Mouse (Mus musculus): ENCODE measurements around the gene Fam174b.

- TF ChIP-seq CTCF (IDR thresholded peaks at IDR 0.05) (no peak), EP300 (IDR thresholded peaks at IDR 0.05) (no peak)
Observed at GRCm38 (mm10) chr7:73774781-73775180, 34.7 kb downstream of the Fam174b start.

Measured in lung, postnatal 0 days (tissue).